Mouse (Mus musculus) kidney, adult 11 months (tissue): ENCODE measurements at regions not wholly inside any gene's neighbourhood (a gene's known extent, or its start where the extent isn't known, plus 50 kb on each side); places are given as distances from the start of the nearest gene placed in this dataset.

Source experiments
- DNase-seq: peaks from one replicate; pipeline ENCODE4 v3.0.0; 2022

GRCm38 (mm10) chr6:147973059-147973458 is 74.0 kb upstream of the Far2 start:
- DNase-seq: no peak

- no peak for DNase-seq
These were observed 71.1 kb upstream of the Far2 start for GRCm38 (mm10) chr6:147975917-147976316.

GRCm38 (mm10) chr6:147989381-147989780 is 57.7 kb upstream of the Far2 start:
- DNase-seq: no peak
